Mouse (Mus musculus) thymus, adult 2 months (tissue): Measurements from ENCODE around the gene Ntrk1.

Experiments
- CTCF ChIP-seq: fragments of 200-500 bp; IDR thresholded peaks from 2 replicates; pipeline ENCODE4 v1.5.1; 2012; ENCODE audit warnings: mild to moderate bottlenecking, control low read depth, low read length, moderate library complexity, borderline replicate concordance; ENCODE audit not compliant: control insufficient read depth, poor library complexity, insufficient read depth; ENCODE audit errors: extremely low read depth
- POLR2A ChIP-seq: fragments of 200-500 bp; IDR thresholded peaks from 2 replicates; pipeline ENCODE4 v1.6.1; 2012; ENCODE audit warnings: mild to moderate bottlenecking, low read length, control low read depth, moderate library complexity; ENCODE audit not compliant: control insufficient read depth, poor library complexity, insufficient read depth; ENCODE audit errors: extremely low read depth

GRCm38 (mm10) chr3:87796736-87797334 is 1.9 kb upstream of the Ntrk1 start, which contains the start of gene Insrr:
- TF ChIP-seq POLR2A (no peak), CTCF (no peak)
